Mouse (Mus musculus): ENCODE data around the gene Ankef1. TPM values are rescaled to one million over a fixed set of nuclear protein-coding genes. Genes with fewer than 3 reads are reported as not detected.

The Ankef1 gene
- total and polyA plus RNA-seq, 3 experiments = not detected

DNA sequence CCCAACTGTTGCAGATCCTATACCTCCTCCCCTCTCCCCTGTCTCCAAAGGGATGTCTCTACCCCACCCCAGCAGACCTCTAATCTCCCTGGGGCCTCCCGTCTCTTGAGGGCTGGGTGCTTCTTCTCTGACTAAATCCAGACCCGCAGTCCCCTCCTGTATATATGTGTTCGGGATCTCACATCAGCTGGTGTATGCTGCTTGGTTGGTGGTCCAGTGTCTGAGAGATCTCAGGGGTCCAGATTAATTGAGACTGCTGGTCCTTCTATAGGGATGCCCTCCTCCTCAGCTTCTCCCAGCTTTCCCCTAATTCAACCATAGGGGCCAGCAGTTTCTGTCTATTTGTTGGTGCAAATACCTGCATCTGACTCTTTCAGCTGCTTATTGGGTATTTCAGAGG lies 18.7 kb upstream of the Ankef1 start:
- no peak overlapping the region for H3K4me2 ChIP-seq (ENCODE audit: insufficient read depth, low read depth, poor library complexity, severe bottlenecking)
- TF ChIP-seq GABPA (IDR thresholded peaks at IDR 0.05; ENCODE audit: insufficient replicate concordance, low read depth, low read length) = no peak
- TF ChIP-seq CHD1 (IDR thresholded peaks at IDR 0.05; ENCODE audit: low read depth, low read length) = no peak
- no peaks in the 10 kb centered on the region for H3K27me3 ChIP-seq (replicated peaks)
- peaks cover 11% of the 10 kb centered on the region for H3K9me3 ChIP-seq (replicated peaks; ENCODE audit: low read length)
- no peaks in the 10 kb centered on the region for H3K36me3 ChIP-seq (replicated peaks in 1 of 2; ENCODE audit: control insufficient read depth in 1 of 2, insufficient read depth in 1 of 2, low read length in 1 of 2)
- no peak overlapping the region for H3K4me3 ChIP-seq (replicated peaks in 1 of 3; ENCODE audit: low read depth in 2 of 3, low read length in 2 of 3, poor library complexity in 1 of 3)
- H3K9ac ChIP-seq (ENCODE audit: insufficient read depth, low read depth) = no peak overlapping the region
- peaks cover 0 to 3% of the 10 kb centered on the region in 2 experiments; a peak in 1 of 4 replicates for H3K4me1 ChIP-seq (ENCODE audit: control insufficient read depth in 1 of 2, insufficient read depth in 2 of 2)
- H3K27ac ChIP-seq (ENCODE audit: insufficient read depth, low read depth) = no peak overlapping the region
- dilution Hi-C loops (cut with MboI; ENCODE audit: extremely low pct_ligation_motif_present, extremely low pct_unique_long_range_greater_than_20kb, low sequenced_read_pairs) = no loop called here
- in situ Hi-C loops (cut with MboI; ENCODE audit: low pct_ligation_motif_present, low pct_unique_long_range_greater_than_20kb, low sequenced_read_pairs) = no loop called here
- DNase-seq (ENCODE audit: extremely low read depth) = no peak
- no peaks in the 10 kb centered on the region for H3K79me2 ChIP-seq (replicated peaks; ENCODE audit: control insufficient read depth, extremely low read depth, insufficient read depth, poor library complexity, severe bottlenecking)

DNA sequence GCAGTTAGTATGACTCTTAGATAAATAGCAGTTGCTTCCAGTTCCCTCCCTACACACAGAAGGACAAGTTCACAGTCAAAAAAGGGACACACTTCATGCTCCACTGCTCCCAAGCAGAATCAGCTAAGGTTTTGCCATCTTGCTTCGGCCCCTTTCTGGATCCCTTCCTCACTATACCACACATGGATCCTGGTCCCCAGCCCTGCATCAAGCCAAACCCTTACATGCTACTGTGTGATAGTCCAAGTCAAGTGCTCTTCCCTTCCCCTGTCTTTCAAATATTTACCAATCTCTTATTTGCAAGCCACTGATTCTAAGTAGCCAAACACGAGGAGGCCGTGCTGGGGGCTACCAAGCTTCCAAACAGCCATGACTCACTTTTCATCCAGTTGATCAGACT lies 16.8 kb upstream of the Ankef1 start:
- in situ Hi-C loops (cut with MboI; ENCODE audit: low pct_ligation_motif_present, low pct_unique_long_range_greater_than_20kb, low sequenced_read_pairs) = no loop called here
- Histone ChIP-seq H3K4me1 (ENCODE audit: control insufficient read depth in 1 of 2, insufficient read depth in 2 of 2) (peaks cover 0 to 3% of the 10 kb centered on the region in 2 experiments; a peak in 1 of 4 replicates), H3K4me2 (ENCODE audit: insufficient read depth, low read depth, poor library complexity, severe bottlenecking) (no peak overlapping the region), H3K9ac (ENCODE audit: insufficient read depth, low read depth) (no peak overlapping the region), H3K27ac (ENCODE audit: insufficient read depth, low read depth) (no peak overlapping the region), H3K4me3 (replicated peaks in 1 of 3; ENCODE audit: low read depth in 2 of 3, low read length in 2 of 3, poor library complexity in 1 of 3) (no peak overlapping the region), H3K36me3 (replicated peaks in 1 of 2; ENCODE audit: control insufficient read depth in 1 of 2, insufficient read depth in 1 of 2, low read length in 1 of 2) (no peaks in the 10 kb centered on the region), H3K9me3 (replicated peaks; ENCODE audit: low read length) (peaks cover 6% of the 10 kb centered on the region), H3K79me2 (replicated peaks; ENCODE audit: control insufficient read depth, extremely low read depth, insufficient read depth, poor library complexity, severe bottlenecking) (no peaks in the 10 kb centered on the region), H3K27me3 (replicated peaks) (no peaks in the 10 kb centered on the region)
- TF ChIP-seq ZNF384 (IDR thresholded peaks at IDR 0.05; ENCODE audit: low read depth, low read length) = no peak
- TF ChIP-seq JUND (conservative IDR thresholded peaks at IDR 0.05; ENCODE audit: low read depth, low read length) = no peak
- no peak for TF ChIP-seq SMC3 (IDR thresholded peaks at IDR 0.05; ENCODE audit: low read depth, low read length)
- TF ChIP-seq USF1 (IDR thresholded peaks at IDR 0.05; ENCODE audit: low read depth, low read length) = no peak
- TF ChIP-seq HCFC1 (IDR thresholded peaks at IDR 0.05; ENCODE audit: low read depth, low read length) = no peak
- no peak for TF ChIP-seq MYC (IDR thresholded peaks at IDR 0.05; ENCODE audit: low read depth, low read length)
- no peak for TF ChIP-seq E2F4 (IDR thresholded peaks at IDR 0.05; ENCODE audit: insufficient replicate concordance, low read depth, low read length)
- TF ChIP-seq ZC3H11A (IDR thresholded peaks at IDR 0.05; ENCODE audit: low read depth, low read length) = no peak
- dilution Hi-C loops (cut with MboI; ENCODE audit: extremely low pct_ligation_motif_present, extremely low pct_unique_long_range_greater_than_20kb, low sequenced_read_pairs) = no loop called here
- no peak for DNase-seq (ENCODE audit: extremely low read depth)

GRCm38 (mm10) chr2:136485401-136485800 lies 16.3 kb upstream of the Ankef1 start:
- peaks cover 0 to 3% of the 10 kb centered on the region in 2 experiments; a peak in 1 of 4 replicates for H3K4me1 ChIP-seq (ENCODE audit: control insufficient read depth in 1 of 2, insufficient read depth in 2 of 2)
- H3K9ac ChIP-seq (ENCODE audit: insufficient read depth, low read depth) = no peak overlapping the region
- no peak overlapping the region for H3K4me3 ChIP-seq (replicated peaks in 1 of 3; ENCODE audit: low read depth in 2 of 3, low read length in 2 of 3, poor library complexity in 1 of 3)
- H3K27me3 ChIP-seq (replicated peaks) = no peaks in the 10 kb centered on the region
- in situ Hi-C loops (cut with MboI; ENCODE audit: low pct_ligation_motif_present, low pct_unique_long_range_greater_than_20kb, low sequenced_read_pairs) (no loop called here), dilution Hi-C loops (cut with MboI; ENCODE audit: extremely low pct_ligation_motif_present, extremely low pct_unique_long_range_greater_than_20kb, low sequenced_read_pairs) (no loop called here)
- no peak overlapping the region for H3K27ac ChIP-seq (ENCODE audit: insufficient read depth, low read depth)
- no peaks in the 10 kb centered on the region for H3K79me2 ChIP-seq (replicated peaks; ENCODE audit: control insufficient read depth, extremely low read depth, insufficient read depth, poor library complexity, severe bottlenecking)
- no peak for TF ChIP-seq ZC3H11A (IDR thresholded peaks at IDR 0.05; ENCODE audit: low read depth, low read length)
- TF ChIP-seq RAD21 (IDR thresholded peaks at IDR 0.05; ENCODE audit: low read depth, low read length) = no peak
- no peak for TF ChIP-seq MXI1 (IDR thresholded peaks at IDR 0.05; ENCODE audit: low read depth, low read length)
- no peak for TF ChIP-seq TBP (conservative IDR thresholded peaks at IDR 0.05; ENCODE audit: low read depth, low read length)
- H3K36me3 ChIP-seq (replicated peaks in 1 of 2; ENCODE audit: control insufficient read depth in 1 of 2, insufficient read depth in 1 of 2, low read length in 1 of 2) = no peaks in the 10 kb centered on the region
- peaks cover 5% of the 10 kb centered on the region for H3K9me3 ChIP-seq (replicated peaks; ENCODE audit: low read length)
- no peak for DNase-seq (ENCODE audit: extremely low read depth)
- H3K4me2 ChIP-seq (ENCODE audit: insufficient read depth, low read depth, poor library complexity, severe bottlenecking) = no peak overlapping the region
